Mouse (Mus musculus) forebrain, postnatal 0 days (tissue): ENCODE measurements around the gene Plg. TPM values are rescaled to one million over a fixed set of nuclear protein-coding genes. Genes with fewer than 3 reads are reported as not detected.

Experiments
- ATAC-seq: fragments of 200-750 bp; cut with Nextera tagmentation; 2 replicates; pipeline ENCODE4 v1.8.0; 2017; ENCODE audit warnings: mild to moderate bottlenecking, moderate library complexity
- DNase-seq: peaks from one replicate; pipeline ENCODE4 v3.0.0-alpha.2; 2015
- H3K27ac ChIP-seq: fragments of 300-500 bp; sonication (generic); 2 replicates; pipeline ENCODE4 v1.5.1; 2014; ENCODE audit warnings: low read depth, mild to moderate bottlenecking, antibody characterized with exemption, low read length, moderate library complexity, mixed read lengths
- H3K27me3 ChIP-seq: fragments of 300-500 bp; sonication (generic); 2 replicates; pipeline ENCODE4 v1.6.1; 2014; ENCODE audit warnings: mild to moderate bottlenecking, low read length, mixed read lengths; ENCODE audit not compliant: insufficient read depth
- H3K36me3 ChIP-seq: fragments of 300-500 bp; sonication (generic); 2 replicates; pipeline ENCODE4 v1.6.1; 2014; ENCODE audit warnings: mild to moderate bottlenecking, moderate library complexity; ENCODE audit not compliant: insufficient read depth
- H3K4me1 ChIP-seq: fragments of 300-500 bp; sonication (generic); 2 replicates; pipeline ENCODE4 v1.6.1; 2014; ENCODE audit warnings: antibody characterized with exemption; ENCODE audit not compliant: insufficient read depth
- H3K4me2 ChIP-seq: fragments of 300-500 bp; sonication (generic); 2 replicates; pipeline ENCODE4 v1.6.1; 2014; ENCODE audit warnings: low read depth, mild to moderate bottlenecking, moderate library complexity
- H3K4me3 ChIP-seq: fragments of 300-500 bp; sonication (generic); 2 replicates; pipeline ENCODE4 v1.5.1; 2014; ENCODE audit warnings: low read depth, low read length, mixed read lengths
- H3K9ac ChIP-seq: fragments of 300-500 bp; sonication (generic); 2 replicates; pipeline ENCODE4 v1.6.1; 2014; ENCODE audit warnings: mild to moderate bottlenecking
- H3K9me3 ChIP-seq: fragments of 300-500 bp; sonication (generic); 2 replicates; pipeline ENCODE4 v1.6.1; 2016; ENCODE audit warnings: low read length
- CTCF ChIP-seq: sonication (generic); IDR thresholded peaks from 2 replicates; pipeline ENCODE4 v1.5.1; 2016; ENCODE audit warnings: antibody characterized with exemption, control low read depth, low read depth
- WGBS: fragments of 180-500 bp; shearing (Covaris S2); extraction: QIAGEN DNeasy Blood & Tissue Kit; methylation state at CpG from one replicate; pipeline ENCODE4 v1.1.7; 2014; 5-methylcytosine and 5-hydroxymethylcytosine counted together
- polyA plus RNA-seq: library from polyadenylated mRNA; unstranded; fragments of >200 nt; fragmentation: Nextera tagmentation; extraction: Ambion mirVana; gene quantifications from 2 replicates; pipeline ENCODE4 v1.2.1, GENCODE M21; 2015
- total RNA-seq: library from RNA; depleted of rRNA; stranded (reverse); fragments of >200 nt; gene quantifications from 2 replicates; pipeline ENCODE4 v1.2.3, GENCODE M21; 2014

Gene Plg
- total and polyA plus RNA-seq, 2 experiments from 2014 or later: 0.19 TPM; not detected in 1

DNA sequence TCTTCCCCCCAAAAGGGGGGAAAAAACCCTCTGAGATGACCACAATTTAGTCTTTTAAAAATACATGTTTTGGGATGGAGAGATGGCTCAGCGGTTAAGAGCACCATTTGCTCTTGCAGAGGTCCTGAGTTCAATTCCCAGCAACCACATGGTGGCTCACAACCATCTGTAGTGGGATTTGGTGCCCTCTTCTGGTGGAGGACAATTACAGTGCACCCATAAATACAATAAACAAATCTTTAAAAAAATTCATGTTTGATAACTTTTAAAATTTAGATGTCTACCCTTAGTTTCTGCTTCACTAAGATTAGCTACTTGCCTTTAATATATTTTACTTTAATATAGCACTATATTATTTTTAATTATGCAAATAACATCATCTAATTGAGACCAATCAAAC lies 43.7 kb downstream of the Plg start:
- no peak overlapping the region for H3K9ac ChIP-seq
- H3K9me3 ChIP-seq: no peaks in the 10 kb centered on the region
- no peak overlapping the region for H3K4me2 ChIP-seq
- TF ChIP-seq CTCF: 0 out of 2 replicates have a peak, but pooled peaks have one; percentile 7
- no peaks in the 10 kb centered on the region for H3K36me3 ChIP-seq
- no peak overlapping the region for H3K27ac ChIP-seq
- WGBS: 78% methylated on average over 1 of the region's 1 CpGs
- ATAC-seq: no peak
- no peaks in the 10 kb centered on the region for H3K27me3 ChIP-seq
- no peak overlapping the region for H3K4me3 ChIP-seq
- no peaks in the 10 kb centered on the region for H3K4me1 ChIP-seq
- no peak for DNase-seq

DNA sequence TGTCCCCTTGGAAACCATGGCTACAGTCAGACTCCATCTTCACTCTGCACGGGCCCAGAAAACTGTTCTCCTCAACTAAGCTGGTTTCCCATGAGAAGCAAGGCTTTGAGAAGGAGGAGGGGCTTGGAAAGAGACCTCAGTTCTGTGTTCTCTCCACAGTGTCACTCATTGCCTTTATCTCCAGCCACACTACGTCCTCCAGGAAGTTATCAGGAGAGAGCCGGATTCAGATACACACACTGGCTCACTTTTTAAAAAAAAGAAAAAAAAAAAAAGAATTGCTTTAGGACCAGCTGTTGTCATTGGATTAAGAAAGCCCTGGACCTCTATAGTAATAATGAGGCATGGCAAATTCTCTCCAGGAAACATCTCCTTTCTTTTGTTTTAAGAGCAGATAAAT lies 48.7 kb downstream of the Plg start:
- no peaks in the 10 kb centered on the region for H3K36me3 ChIP-seq
- H3K4me2 ChIP-seq: no peak overlapping the region
- no peak overlapping the region for H3K27ac ChIP-seq
- no peak overlapping the region for H3K9ac ChIP-seq
- ATAC-seq: no peak
- no peak for DNase-seq
- TF ChIP-seq CTCF: no peak
- H3K9me3 ChIP-seq: no peaks in the 10 kb centered on the region
- 45% methylated on average over 3 of the region's 3 CpGs for WGBS
- H3K27me3 ChIP-seq: no peaks in the 10 kb centered on the region
- no peaks in the 10 kb centered on the region for H3K4me1 ChIP-seq
- H3K4me3 ChIP-seq: no peak overlapping the region

DNA sequence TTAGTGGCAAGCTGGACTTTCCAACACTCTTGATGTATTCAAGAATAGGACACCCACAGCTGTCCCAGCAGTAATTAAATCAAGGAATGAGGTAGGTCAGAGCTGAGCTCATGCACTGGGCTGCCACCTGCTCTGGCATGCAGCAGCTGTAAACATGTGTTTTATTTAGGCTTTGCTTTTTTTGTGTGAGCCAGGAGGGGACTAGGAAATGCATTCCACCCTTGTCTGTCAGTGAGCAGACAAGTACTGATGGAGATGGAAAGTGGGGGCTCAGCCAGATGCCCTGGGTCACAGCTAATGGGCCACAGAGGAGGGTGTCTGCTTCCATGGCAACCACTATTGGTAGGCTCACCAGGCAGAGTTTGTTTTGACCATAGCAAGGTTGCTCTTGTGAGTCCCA lies 50.0 kb downstream of the Plg start:
- DNase-seq (no peak), ATAC-seq (peak; percentile 47)
- no peaks in the 10 kb centered on the region for H3K9me3 ChIP-seq
- H3K4me3 ChIP-seq: no peak overlapping the region
- H3K27ac ChIP-seq: no peak overlapping the region
- H3K4me1 ChIP-seq: no peaks in the 10 kb centered on the region
- H3K4me2 ChIP-seq: no peak overlapping the region
- no peaks in the 10 kb centered on the region for H3K36me3 ChIP-seq
- TF ChIP-seq CTCF: no peak
- no peaks in the 10 kb centered on the region for H3K27me3 ChIP-seq
- H3K9ac ChIP-seq: no peak overlapping the region

DNA sequence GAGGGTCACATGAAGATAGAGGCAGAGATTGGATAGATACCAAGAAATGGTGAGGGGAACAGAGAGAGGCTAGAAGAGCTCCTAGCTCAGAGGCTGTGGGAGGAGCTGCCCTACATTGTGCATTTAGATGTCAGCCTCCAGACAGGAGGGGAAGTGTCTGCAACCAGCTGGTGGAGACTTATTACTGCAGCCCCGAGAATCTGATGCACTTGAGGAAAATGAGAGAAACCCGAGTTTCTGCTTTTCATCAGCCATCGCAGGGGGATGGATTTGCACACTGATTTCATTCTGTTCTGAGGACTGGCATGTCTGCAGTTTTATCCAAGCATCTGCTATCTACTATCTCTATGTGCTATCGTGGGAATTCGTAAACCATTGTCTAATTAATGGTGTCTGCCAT lies 53.3 kb downstream of the Plg start:
- TF ChIP-seq CTCF: no peak
- ATAC-seq (peak; percentile 91), DNase-seq (peak; percentile 48)
- no peaks in the 10 kb centered on the region for H3K36me3 ChIP-seq
- H3K9me3 ChIP-seq: no peaks in the 10 kb centered on the region
- WGBS: 55% methylated on average over 5 of the region's 5 CpGs
- H3K4me3 ChIP-seq: no peak overlapping the region
- no peak overlapping the region for H3K9ac ChIP-seq
- H3K4me1 ChIP-seq: no peaks in the 10 kb centered on the region
- H3K27me3 ChIP-seq: no peaks in the 10 kb centered on the region
- no peak overlapping the region for H3K4me2 ChIP-seq
- peak overlapping the region; percentile 15; the same call in 1 of the 2 replicates for H3K27ac ChIP-seq

DNA sequence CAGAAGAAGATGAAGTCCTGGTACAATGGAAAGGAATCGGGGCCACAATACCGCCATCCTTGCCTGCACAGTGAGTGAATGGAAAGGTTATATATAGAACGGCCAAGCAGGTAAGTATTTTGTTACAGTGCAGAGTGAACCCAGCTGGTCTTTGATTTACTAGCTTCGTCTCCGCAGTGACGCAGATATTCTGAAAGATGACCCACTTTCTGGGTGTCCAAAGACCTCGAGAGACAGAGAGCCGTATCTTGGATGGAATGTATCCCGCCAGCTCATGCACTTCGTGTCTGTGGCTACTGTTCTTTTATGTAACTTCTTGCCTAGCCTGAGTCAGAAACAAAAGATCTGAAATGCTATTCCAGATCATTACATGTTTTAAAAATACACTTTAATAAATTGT lies 59.4 kb downstream of the Plg start:
- no peak overlapping the region for H3K27ac ChIP-seq
- no peaks in the 10 kb centered on the region for H3K36me3 ChIP-seq
- no peak overlapping the region for H3K9ac ChIP-seq
- no peaks in the 10 kb centered on the region for H3K27me3 ChIP-seq
- H3K9me3 ChIP-seq: no peaks in the 10 kb centered on the region
- 84% methylated on average over 10 of the region's 10 CpGs for WGBS
- H3K4me1 ChIP-seq: no peaks in the 10 kb centered on the region
- no peak overlapping the region for H3K4me3 ChIP-seq
- no peak for DNase-seq
- no peak overlapping the region for H3K4me2 ChIP-seq
- no peak for TF ChIP-seq CTCF
- ATAC-seq: no peak

DNA sequence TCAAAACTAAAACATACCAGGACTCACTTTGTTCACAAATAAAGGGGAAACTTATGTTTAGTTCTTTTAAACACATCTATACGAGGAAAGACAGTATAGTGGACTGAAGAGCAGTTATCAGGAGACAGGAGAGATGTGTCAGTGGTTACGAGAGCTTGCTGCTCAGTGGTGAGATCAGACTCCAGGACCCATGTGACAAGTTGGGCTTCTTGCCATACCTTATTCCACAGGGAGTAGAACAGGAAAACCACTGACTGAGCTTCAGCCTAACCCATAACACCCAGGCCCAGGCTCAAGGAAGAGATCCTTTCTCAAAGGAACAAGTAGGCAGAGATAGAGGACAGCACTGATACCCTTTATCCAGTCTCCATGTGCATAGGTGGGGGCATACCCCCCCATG lies 66.2 kb downstream of the Plg start:
- Histone ChIP-seq H3K36me3 (no peaks in the 10 kb centered on the region), H3K27me3 (no peaks in the 10 kb centered on the region), H3K27ac (no peak overlapping the region), H3K4me1 (no peaks in the 10 kb centered on the region), H3K4me3 (no peak overlapping the region), H3K9me3 (no peaks in the 10 kb centered on the region), H3K4me2 (no peak overlapping the region), H3K9ac (no peak overlapping the region)
- ATAC-seq (no peak), DNase-seq (no peak)
- TF ChIP-seq CTCF: no peak
- WGBS: 70% methylated on average over 2 of the region's 2 CpGs

DNA sequence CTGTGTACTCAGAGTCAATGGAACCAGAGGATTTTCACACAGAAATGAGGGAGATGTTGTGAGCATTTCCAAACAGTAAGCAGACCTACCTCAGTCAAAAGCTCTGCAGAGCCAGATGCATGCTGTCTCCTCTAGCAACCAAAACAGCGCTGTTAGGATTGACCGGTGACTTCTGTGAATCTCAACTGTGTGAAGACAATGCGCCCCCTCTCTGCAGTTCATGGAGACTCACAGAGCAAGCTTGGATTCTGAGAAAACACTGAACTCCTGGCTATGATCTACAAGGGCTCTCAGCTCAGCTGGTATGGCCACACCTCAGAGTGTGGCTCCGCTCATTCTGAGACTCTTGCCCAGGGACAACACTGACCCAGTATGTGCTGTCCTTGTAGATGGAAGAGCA lies 72.8 kb downstream of the Plg start:
- no peak for DNase-seq

More for the DNA sequence above, 72.8 kb downstream of the Plg start:
- peak; percentile 53; the same call in 1 of the 2 replicates for ATAC-seq
- no peak overlapping the region for H3K4me2 ChIP-seq
- no peak overlapping the region for H3K9ac ChIP-seq
- H3K36me3 ChIP-seq: no peaks in the 10 kb centered on the region
- H3K4me1 ChIP-seq: no peaks in the 10 kb centered on the region
- H3K27me3 ChIP-seq: no peaks in the 10 kb centered on the region
- no peaks in the 10 kb centered on the region for H3K9me3 ChIP-seq
- no peak overlapping the region for H3K27ac ChIP-seq
- H3K4me3 ChIP-seq: no peak overlapping the region
- TF ChIP-seq CTCF: peak; percentile 39
- 64% methylated on average over 4 of the region's 4 CpGs for WGBS
